9 mouse cellular contexts compared by ENCODE assay signal in the genomic region with DNA sequence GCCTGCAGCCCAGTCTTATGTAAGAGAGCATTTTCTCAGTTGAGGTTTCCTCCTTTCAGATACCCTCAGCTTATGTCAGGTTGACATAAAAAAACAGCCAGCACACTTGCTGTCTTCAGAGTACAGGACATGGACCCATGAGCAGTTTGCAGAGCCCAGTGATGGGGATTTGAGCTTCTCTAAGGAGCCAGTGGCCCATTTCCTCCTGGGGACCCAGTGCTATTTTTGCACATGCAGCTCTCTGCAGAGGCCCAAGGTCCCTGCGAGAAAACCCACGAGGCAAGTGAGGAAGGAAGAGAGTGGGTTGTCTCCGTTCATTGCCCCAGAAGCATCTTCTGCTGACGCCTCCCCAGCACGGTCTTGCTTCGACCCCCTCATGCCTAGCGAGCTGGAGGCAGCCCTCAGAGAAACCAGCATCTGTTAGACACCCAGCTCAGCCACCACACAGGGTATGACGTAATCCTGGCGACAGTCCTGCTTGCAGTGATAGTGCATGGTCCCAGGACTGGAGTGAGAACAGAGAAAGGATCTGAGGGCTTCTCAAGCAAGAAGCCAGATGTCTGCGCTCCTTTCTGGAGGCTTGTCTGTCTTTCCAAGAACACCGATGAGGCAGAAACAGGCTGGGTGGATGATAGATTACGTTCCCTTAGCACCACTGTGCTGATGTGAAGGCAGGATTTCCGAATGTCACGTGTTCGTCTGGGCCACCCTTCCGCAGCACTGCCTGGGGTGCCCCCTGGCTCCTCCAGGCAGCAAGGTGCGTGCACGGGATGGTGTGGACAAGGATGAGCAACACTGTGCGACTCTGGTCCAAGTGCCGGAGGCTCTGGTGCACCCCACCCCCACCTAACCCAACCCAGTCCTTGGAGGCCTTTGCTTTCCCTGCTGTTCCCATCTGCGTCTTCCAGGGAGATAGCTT. TPM values are rescaled to one million over a fixed set of nuclear protein-coding genes. Genes with fewer than 3 reads are reported as not detected.
DNase-seq lines count a peak whose midpoint lies in the region; ATAC-seq and TF ChIP-seq lines count a peak whose summit lies in the region.
"Had no signal": no experiment of that assay in that cellular context is flagged by ENCODE, and none has a peak within 500 bp of the region (broad histone marks: within the 10 kb centered on the region; RNA-seq: fewer than 3 reads in every experiment).

No protein-coding gene starts in this region.

- no peak overlapping the region for H3K4me3 ChIP-seq in liver, embryonic 11.5 days (ENCODE audit: low read depth, low read length)
- H3K4me3 ChIP-seq in liver, postnatal 0 days (ENCODE audit: low read depth, low read length), result no peak overlapping the region
- no peak overlapping the region for H3K4me3 ChIP-seq in cortical plate, adult 2 months (ENCODE audit: insufficient read depth, low read length)
- H3K4me3 ChIP-seq in intestine, embryonic 15.5 days (replicated peaks), result no peak overlapping the region

- peaks cover 3% of the 10 kb centered on the region; the same call in 1 of the 2 replicates for H3K27me3 ChIP-seq in liver, embryonic 11.5 days (replicated peaks; ENCODE audit: control insufficient read depth, insufficient read depth, low read length)
- H3K27me3 ChIP-seq in liver, postnatal 0 days (ENCODE audit: insufficient read depth, low read length), result no peaks in the 10 kb centered on the region
- no peaks in the 10 kb centered on the region for H3K27me3 ChIP-seq in intestine, embryonic 15.5 days (replicated peaks)
- H3K27me3 ChIP-seq: Patski had no signal

- H3K36me3 ChIP-seq in liver, embryonic 11.5 days (ENCODE audit: control insufficient read depth, insufficient read depth, low read length), result no peaks in the 10 kb centered on the region
- H3K36me3 ChIP-seq in liver, postnatal 0 days (replicated peaks; ENCODE audit: insufficient read depth, low read length), result no peaks in the 10 kb centered on the region
- 0 out of 2 replicates have a peak, but pooled peaks cover 4% of the 10 kb centered on the region for H3K36me3 ChIP-seq in intestine, embryonic 15.5 days

- whole genome bisulfite sequencing in liver, embryonic 11.5 days, result 51% methylated on average over 21 of the region's 21 CpGs
- WGBS in liver, postnatal 0 days (ENCODE audit: insufficient replicate concordance), result 44% methylated on average over 21 of the region's 21 CpGs
- 55% methylated on average over 21 of the region's 21 CpGs for WGBS in intestine, embryonic 15.5 days

- TF ChIP-seq EP300 in liver, postnatal 0 days (IDR thresholded peaks at IDR 0.05; ENCODE audit: low read depth), result no peak

- peak overlapping the region; percentile 36; the same call in 1 of the 2 replicates for H3K27ac ChIP-seq in liver, embryonic 11.5 days (ENCODE audit: low read depth, low read length)
- no peak overlapping the region for H3K27ac ChIP-seq in liver, postnatal 0 days (ENCODE audit: low read depth)
- H3K27ac ChIP-seq in cortical plate, adult 2 months (ENCODE audit: insufficient read depth, low read length), result peak overlapping the region; percentile 57
- 0 out of 2 replicates have a peak overlapping the region, but pooled peaks have one; percentile 11 for H3K27ac ChIP-seq in intestine, embryonic 15.5 days

- ATAC-seq in liver, embryonic 11.5 days (replicated peaks; ENCODE audit: low FRiP score), result peak; percentile 60; the same call in 1 of the 2 replicates
- no peak for ATAC-seq in liver, postnatal 0 days
- ATAC-seq in intestine, embryonic 15.5 days, result no peak
- ATAC-seq: Patski had no signal

- DNase-seq in liver, embryonic 11.5 days (ENCODE audit: low spot score), result no peak
- DNase-seq in liver, postnatal 0 days, result no peak
- peak; percentile 83 to 87 for DNase-seq in heart, adult 18-20 months
- DNase-seq in lung, postnatal 10 days, result peak; percentile 82
- peak; percentile 57 for DNase-seq in right cerebral cortex, postnatal 4 days
- DNase-seq in B cell, adult 2 months, result no peak

- 0 out of 2 replicates have a peak, but pooled peaks have one; percentile 20 for TF ChIP-seq POLR2A in cortical plate, adult 2 months (IDR thresholded peaks at IDR 0.05; ENCODE audit: extremely low read depth, insufficient read depth, low read length)

- H3K9ac ChIP-seq in liver, embryonic 11.5 days (ENCODE audit: low read depth, low read length), result no peak overlapping the region
- H3K9ac ChIP-seq in liver, postnatal 0 days (replicated peaks), result no peak overlapping the region
- no peak overlapping the region for H3K9ac ChIP-seq in intestine, embryonic 15.5 days

- no peak for TF ChIP-seq CTCF in liver, postnatal 0 days (IDR thresholded peaks at IDR 0.05; ENCODE audit: low read depth)
- TF ChIP-seq CTCF in cortical plate, adult 2 months (IDR thresholded peaks at IDR 0.05; ENCODE audit: extremely low read depth, insufficient read depth, low read length), result no peak

- no peaks in the 10 kb centered on the region for H3K9me3 ChIP-seq in liver, embryonic 11.5 days (ENCODE audit: control insufficient read depth, low read length)
- H3K9me3 ChIP-seq in liver, postnatal 0 days (ENCODE audit: low read length), result no peaks in the 10 kb centered on the region
- no peaks in the 10 kb centered on the region for H3K9me3 ChIP-seq in intestine, embryonic 15.5 days

- H3K4me1 ChIP-seq in liver, embryonic 11.5 days (replicated peaks; ENCODE audit: control insufficient read depth, insufficient read depth, low read length), result peaks cover 8% of the 10 kb centered on the region; the same call in 1 of the 2 replicates
- H3K4me1 ChIP-seq in liver, postnatal 0 days (ENCODE audit: insufficient read depth), result peaks cover 3% of the 10 kb centered on the region; the same call in 1 of the 2 replicates
- peaks cover 15% of the 10 kb centered on the region for H3K4me1 ChIP-seq in cortical plate, adult 2 months (ENCODE audit: control insufficient read depth, insufficient read depth, low read length)
- peaks cover 33% of the 10 kb centered on the region for H3K4me1 ChIP-seq in intestine, embryonic 15.5 days (replicated peaks)

- H3K4me2 ChIP-seq in liver, embryonic 11.5 days, result 0 out of 2 replicates have a peak overlapping the region, but pooled peaks have one; percentile 7
- H3K4me2 ChIP-seq in liver, postnatal 0 days (ENCODE audit: low read depth, low read length), result no peak overlapping the region
- peak overlapping the region; percentile 28; the same call in 1 of the 2 replicates for H3K4me2 ChIP-seq in intestine, embryonic 15.5 days (replicated peaks)

RNA-seq across cellular contexts. Expression of a gene that starts 24.0 kb away (rescaled TPM):
- 7.8 and 7.9 TPM in 2 replicates for polyA plus RNA-seq in liver, embryonic 11.5 days (2014; fragmentation: Nextera tagmentation; extraction: Ambion mirVana)
- 2.0 and 2.1 TPM in 2 replicates for polyA plus RNA-seq in liver, postnatal 0 days (2015; fragmentation: Nextera tagmentation; extraction: Ambion mirVana)
- polyA plus RNA-seq in cortical plate, adult 2 months (2012; rRNA removed), result 406 and 407 TPM in 2 replicates
- 10 to 100 TPM; 96.1 to 96.2 TPM for total RNA-seq in heart, adult 18-20 months (2021)
- polyA plus RNA-seq in intestine, embryonic 15.5 days (2015; fragmentation: Nextera tagmentation; extraction: Ambion mirVana), result 40.9 and 42.4 TPM in 2 replicates

RNA-seq across cellular contexts. Expression of a gene that starts 44.2 kb away (rescaled TPM):
- 21.4 and 24.6 TPM in 2 replicates for polyA plus RNA-seq in liver, embryonic 11.5 days (2014; fragmentation: Nextera tagmentation; extraction: Ambion mirVana)
- 12.8 and 16.2 TPM in 2 replicates for polyA plus RNA-seq in liver, postnatal 0 days (2015; fragmentation: Nextera tagmentation; extraction: Ambion mirVana)
- 35.8 and 38.0 TPM in 2 replicates for polyA plus RNA-seq in cortical plate, adult 2 months (2012; rRNA removed)
- total RNA-seq in heart, adult 18-20 months (2021), result 10 to 100 TPM; 24.2 to 25.1 TPM
- 41.7 and 43.8 TPM in 2 replicates for polyA plus RNA-seq in intestine, embryonic 15.5 days (2015; fragmentation: Nextera tagmentation; extraction: Ambion mirVana)

Comparison
In these comparisons a context has a peak if more than half of its experiments do, and no peak if none do; other contexts are left out.
1. DNase-seq: peak in heart, adult 18-20 months (2 of 2), lung, postnatal 10 days (single experiment) and right cerebral cortex, postnatal 4 days (single experiment); none in liver, embryonic 11.5 days (single experiment), liver, postnatal 0 days (single experiment) and B cell, adult 2 months (0 of 2).